Mouse (Mus musculus): Measurements from ENCODE around the gene Hcst. TPM values are rescaled to one million over a fixed set of nuclear protein-coding genes. Genes with fewer than 3 reads are reported as not detected.

The Hcst gene
- polyA plus RNA-seq, 1 experiment from 2014 or later: not detected

DNA sequence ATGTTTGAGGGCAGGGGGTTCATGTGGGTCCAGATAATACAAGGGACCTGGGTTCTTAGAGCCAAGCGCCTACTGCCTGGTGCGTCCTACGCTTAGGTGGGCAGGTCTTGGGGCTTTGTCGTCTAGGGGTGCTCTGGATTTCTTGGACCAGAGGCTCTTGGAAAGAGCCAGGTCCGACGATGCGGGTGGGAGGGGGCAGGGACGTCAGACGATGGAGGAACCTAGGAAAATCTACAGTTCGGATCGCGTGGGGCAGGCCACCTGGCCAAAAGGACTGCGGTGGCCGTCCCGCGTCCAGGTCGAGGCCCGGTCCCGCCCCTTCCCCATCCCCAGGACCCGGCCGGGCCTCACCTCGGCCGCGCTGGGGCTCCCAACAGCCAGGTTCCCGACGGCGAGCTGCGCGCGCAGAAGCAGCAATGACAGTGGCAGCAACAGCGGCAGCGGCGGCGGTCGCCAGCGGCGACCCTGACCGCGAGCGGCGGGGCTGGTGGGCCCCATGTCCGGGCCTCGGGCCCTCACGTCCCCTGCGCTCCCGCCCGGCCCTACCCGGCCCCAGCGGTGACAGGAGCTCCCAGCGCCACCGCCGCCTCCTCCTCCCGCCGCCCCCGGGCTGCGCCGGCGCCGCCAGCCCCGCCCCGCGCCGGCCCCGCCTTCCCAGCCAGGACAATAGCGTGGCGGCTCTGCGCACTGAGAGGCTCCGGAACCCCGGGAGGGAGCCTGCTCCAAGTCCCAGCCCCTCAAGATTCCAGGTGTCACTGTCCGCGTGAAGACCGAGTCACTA lies 25.5 kb upstream of the Hcst start, which contains the start of gene Aplp1:
TSS of gene Aplp1 (minus strand) at position 565 of the 781 bp plus-strand sequence.
- H3K4me1 ChIP-seq: peaks cover 40% of the 10 kb centered on the region
- H3K36me3 ChIP-seq: peaks cover 26% of the 10 kb centered on the region
- H3K27me3 ChIP-seq (ENCODE audit: low read depth, poor library complexity, severe bottlenecking): peaks cover 48% of the 10 kb centered on the region
- H3K9me3 ChIP-seq (replicated peaks): peaks cover 20% of the 10 kb centered on the region
- under 1% methylated on average over 67 of the region's 72 CpGs for WGBS
- peak within 1 kb of the TSS; percentile 92 for H3K27ac ChIP-seq (replicated peaks)
- H3K4me3 ChIP-seq: peak within 1 kb of the TSS; percentile 80
- DNase-seq (ENCODE audit: low spot score): peak; percentile 78

DNA sequence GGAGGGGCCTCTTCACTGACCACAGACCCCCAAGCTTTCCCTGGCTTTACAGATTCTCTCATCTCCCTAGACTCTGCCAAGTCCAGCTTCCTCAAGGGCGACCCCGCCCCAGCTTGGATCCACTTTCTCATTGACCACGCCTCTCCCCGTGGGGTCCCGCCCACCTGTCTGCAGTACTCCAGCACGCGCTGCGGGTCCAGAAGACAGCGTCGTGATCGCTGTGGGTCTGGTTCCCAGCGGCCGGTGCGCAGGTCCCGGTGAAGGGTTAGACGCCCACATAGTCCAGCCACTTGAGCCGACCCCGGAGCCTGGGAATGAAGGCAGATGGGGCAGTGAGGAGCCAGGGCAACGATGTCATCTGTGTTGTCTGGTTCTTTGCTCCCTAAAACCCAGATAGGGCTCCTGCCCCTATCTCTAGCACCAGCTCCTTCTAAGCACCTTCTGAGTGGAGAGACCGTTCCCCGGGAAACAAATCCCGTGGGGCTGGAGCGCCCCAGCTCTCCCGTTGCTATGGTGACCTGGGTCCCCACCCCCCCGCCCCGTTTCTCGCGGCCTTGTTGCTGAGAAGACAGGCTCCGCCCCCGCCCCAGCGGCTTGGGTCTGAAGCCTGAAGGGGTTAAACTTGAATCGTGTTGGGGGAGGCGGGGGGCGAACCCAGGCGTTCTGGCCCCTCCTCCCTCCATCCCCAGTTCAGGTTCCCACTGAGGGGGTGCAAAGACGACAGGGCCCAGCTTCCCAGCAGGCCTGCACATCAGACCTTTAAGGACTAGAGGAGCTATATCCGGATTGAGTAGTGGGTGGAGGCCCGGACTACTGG lies 24.7 kb upstream of the Hcst start:
- Histone ChIP-seq H3K4me3 (peak overlapping the region; percentile 80), H3K27me3 (ENCODE audit: low read depth, poor library complexity, severe bottlenecking) (peaks cover 49% of the 10 kb centered on the region), H3K9me3 (replicated peaks) (peaks cover 20% of the 10 kb centered on the region), H3K27ac (replicated peaks) (peak overlapping the region; percentile 92), H3K36me3 (peaks cover 34% of the 10 kb centered on the region), H3K4me1 (peaks cover 40% of the 10 kb centered on the region)
- under 1% methylated on average over 38 of the region's 38 CpGs for WGBS
- DNase-seq (ENCODE audit: low spot score): peak; percentile 89

DNA sequence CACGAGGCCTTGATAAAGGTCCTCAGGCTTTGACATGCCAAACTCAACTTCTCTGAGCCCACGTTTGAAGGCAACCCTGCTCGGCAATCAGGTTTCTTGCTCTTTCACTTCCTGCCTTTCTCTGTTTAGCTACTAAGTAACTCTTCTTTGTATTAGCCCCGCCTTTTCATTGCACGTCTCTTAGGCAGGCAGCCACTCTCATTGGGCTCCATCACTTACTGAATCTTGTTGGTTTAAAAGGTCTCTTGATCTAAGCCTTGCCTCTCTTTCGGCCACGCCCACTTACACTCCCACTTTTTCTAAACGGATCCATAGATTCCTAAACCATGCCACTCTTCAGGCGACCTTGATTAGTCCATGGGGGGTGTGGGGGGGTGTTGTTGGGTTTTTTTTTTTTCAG lies 24.0 kb upstream of the Hcst start:
- peaks cover 41% of the 10 kb centered on the region for H3K36me3 ChIP-seq
- WGBS: 23% methylated on average over 9 of the region's 9 CpGs
- peak overlapping the region; percentile 92; the same call in 1 of the 2 replicates for H3K27ac ChIP-seq (replicated peaks)
- DNase-seq (ENCODE audit: low spot score): no peak
- peaks cover 20% of the 10 kb centered on the region for H3K9me3 ChIP-seq (replicated peaks)
- H3K4me3 ChIP-seq: peak overlapping the region; percentile 80
- peaks cover 40% of the 10 kb centered on the region for H3K4me1 ChIP-seq
- H3K27me3 ChIP-seq (ENCODE audit: low read depth, poor library complexity, severe bottlenecking): peaks cover 55% of the 10 kb centered on the region

DNA sequence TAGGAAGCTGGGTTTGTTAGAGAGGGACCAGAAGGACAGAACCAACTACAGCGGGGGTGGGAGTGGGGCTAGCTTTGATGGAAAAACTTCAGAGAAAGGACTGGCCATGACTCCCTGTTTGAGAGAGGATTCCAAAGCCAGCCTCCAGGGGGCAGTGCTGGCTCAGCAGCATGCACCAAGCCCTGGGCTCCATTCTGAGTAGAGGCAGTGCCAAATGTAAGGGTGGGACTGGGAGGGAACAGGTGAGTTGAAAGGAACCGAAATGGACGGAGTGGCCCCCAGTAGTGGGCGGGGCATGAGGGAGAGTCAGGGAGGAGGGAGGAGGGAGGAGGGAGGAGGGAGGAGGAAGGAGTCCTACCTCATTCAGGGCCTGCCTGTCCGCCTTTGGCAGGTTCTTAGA lies 21.0 kb upstream of the Hcst start:
- peak; percentile 62 for DNase-seq (ENCODE audit: low spot score)
- Histone ChIP-seq H3K4me3 (no peak overlapping the region), H3K4me1 (peaks cover 35% of the 10 kb centered on the region), H3K27ac (replicated peaks) (no peak overlapping the region), H3K9me3 (replicated peaks) (no peaks in the 10 kb centered on the region), H3K36me3 (peaks cover 69% of the 10 kb centered on the region), H3K27me3 (ENCODE audit: low read depth, poor library complexity, severe bottlenecking) (peaks cover 66% of the 10 kb centered on the region)
- 24% methylated on average over 4 of the region's 5 CpGs for WGBS

DNA sequence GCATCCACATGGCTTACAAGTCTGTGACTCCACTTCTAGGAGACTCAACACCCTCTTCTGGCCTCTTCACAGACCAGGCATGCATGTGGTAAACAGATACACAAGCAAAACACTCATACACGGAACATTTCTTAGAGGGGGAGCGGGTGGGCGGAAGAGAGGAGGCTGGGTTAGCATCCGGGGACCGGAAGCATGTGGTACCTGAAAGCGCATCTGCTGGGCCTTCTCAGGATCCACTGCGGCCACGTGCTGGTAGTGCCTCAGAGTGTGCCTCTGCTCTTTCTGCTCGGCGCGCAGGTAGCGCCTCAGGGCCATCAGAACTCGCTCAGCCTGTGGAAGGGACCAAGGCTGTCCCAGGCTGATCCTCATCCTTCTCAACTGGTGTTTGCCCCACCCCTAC lies 20.1 kb upstream of the Hcst start:
- WGBS: 73% methylated on average over 13 of the region's 13 CpGs
- DNase-seq (ENCODE audit: low spot score): no peak
- Histone ChIP-seq H3K4me1 (peaks cover 25% of the 10 kb centered on the region), H3K27ac (replicated peaks) (no peak overlapping the region), H3K9me3 (replicated peaks) (no peaks in the 10 kb centered on the region), H3K36me3 (peaks cover 78% of the 10 kb centered on the region), H3K4me3 (no peak overlapping the region), H3K27me3 (ENCODE audit: low read depth, poor library complexity, severe bottlenecking) (peaks cover 68% of the 10 kb centered on the region)

DNA sequence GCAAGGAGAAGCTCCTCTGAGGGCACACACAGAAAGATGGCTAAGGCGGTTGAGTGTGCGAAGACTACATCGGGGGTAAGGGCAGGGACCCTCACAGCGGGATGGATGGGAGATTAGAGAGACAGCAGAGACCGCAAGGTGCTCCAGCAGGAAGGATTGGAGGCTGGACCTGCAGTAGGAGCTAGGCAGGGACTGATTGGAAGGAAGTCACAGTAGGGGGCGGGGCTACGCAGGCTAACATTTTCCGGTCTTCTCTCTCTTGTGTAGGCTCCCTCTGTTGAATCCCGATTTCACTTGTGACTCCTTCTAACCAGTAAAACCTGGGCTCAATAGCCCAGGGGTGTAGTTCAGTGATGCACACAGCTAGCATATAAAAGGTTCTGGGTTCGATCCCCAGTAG lies 17.2 kb upstream of the Hcst start:
- no peak for DNase-seq (ENCODE audit: low spot score)
- H3K36me3 ChIP-seq: peaks cover 64% of the 10 kb centered on the region
- no peaks in the 10 kb centered on the region for H3K9me3 ChIP-seq (replicated peaks)
- H3K27ac ChIP-seq (replicated peaks): no peak overlapping the region
- no peak overlapping the region for H3K4me3 ChIP-seq
- H3K27me3 ChIP-seq (ENCODE audit: low read depth, poor library complexity, severe bottlenecking): peaks cover 44% of the 10 kb centered on the region
- no peaks in the 10 kb centered on the region for H3K4me1 ChIP-seq
- WGBS: 16% methylated on average over 10 of the region's 10 CpGs

DNA sequence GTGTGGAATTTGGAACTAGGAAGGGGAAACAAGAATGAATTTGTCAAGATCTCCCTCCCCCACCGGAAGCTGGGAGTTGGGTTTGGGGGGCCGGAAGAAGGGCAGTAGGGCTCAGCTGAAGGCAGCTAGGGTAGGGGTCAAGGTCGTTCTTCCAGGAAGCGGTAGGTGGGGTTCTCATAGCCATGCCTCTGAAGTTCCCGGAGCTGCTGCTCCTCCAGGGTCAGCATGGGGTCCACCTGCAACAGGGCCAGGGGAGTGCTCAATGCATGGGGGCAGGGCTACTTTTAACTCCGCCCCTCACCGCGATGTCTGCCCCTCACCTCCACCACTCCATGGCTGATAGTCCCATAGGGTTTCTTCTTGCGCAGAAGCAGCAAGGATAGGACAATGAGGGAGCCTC lies 15.5 kb upstream of the Hcst start:
- Histone ChIP-seq H3K4me3 (no peak overlapping the region), H3K9me3 (replicated peaks) (no peaks in the 10 kb centered on the region), H3K27me3 (ENCODE audit: low read depth, poor library complexity, severe bottlenecking) (peaks cover 41% of the 10 kb centered on the region), H3K27ac (replicated peaks) (no peak overlapping the region), H3K4me1 (no peaks in the 10 kb centered on the region), H3K36me3 (peaks cover 53% of the 10 kb centered on the region)
- no peak for DNase-seq (ENCODE audit: low spot score)
- 42% methylated on average over 9 of the region's 9 CpGs for WGBS

DNA sequence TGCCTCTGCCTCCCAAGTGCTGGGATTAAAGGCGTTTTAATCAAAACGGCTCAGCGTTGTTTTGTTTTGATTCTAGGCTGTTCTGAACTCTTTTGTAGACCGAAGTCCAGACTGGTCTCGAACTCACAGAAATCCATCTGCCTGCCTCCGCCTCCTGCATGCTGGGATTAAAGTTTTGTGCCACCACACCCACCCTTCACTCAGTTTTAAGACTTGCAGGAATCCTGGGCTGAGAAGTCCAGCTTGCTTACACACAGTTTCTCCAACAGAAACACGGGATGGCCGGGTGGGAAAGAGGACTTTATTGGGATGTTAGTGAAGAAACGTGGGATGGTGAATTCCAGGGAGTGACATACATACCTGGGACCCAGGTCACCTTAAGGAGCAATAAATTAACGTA lies 15.0 kb upstream of the Hcst start:
- Histone ChIP-seq H3K4me1 (no peaks in the 10 kb centered on the region), H3K27ac (replicated peaks) (no peak overlapping the region), H3K9me3 (replicated peaks) (no peaks in the 10 kb centered on the region), H3K36me3 (peaks cover 48% of the 10 kb centered on the region), H3K27me3 (ENCODE audit: low read depth, poor library complexity, severe bottlenecking) (peaks cover 36% of the 10 kb centered on the region), H3K4me3 (no peak overlapping the region)
- DNase-seq (ENCODE audit: low spot score): no peak
- 72% methylated on average over 10 of the region's 10 CpGs for WGBS

DNA sequence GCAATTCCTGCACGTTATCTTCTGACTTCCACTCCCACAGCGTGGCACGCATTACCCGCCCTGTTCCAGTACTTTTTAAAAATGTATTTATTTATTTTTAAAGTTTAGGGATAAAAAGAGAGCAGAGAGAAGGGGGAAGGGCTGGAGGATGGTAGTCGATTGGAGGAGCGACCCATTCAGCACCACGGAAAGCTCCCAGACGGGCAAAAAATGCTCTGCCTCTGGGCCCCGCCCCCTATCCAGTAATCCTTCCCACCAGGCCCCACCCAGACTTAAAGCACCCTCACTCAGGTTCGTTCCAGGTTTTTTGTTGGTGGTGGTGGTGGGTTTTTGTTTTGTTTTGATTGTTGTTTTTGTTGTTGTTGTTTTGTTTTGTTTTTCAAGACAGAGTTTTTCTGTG lies 14.6 kb upstream of the Hcst start:
- Histone ChIP-seq H3K27ac (replicated peaks) (no peak overlapping the region), H3K27me3 (ENCODE audit: low read depth, poor library complexity, severe bottlenecking) (peaks cover 33% of the 10 kb centered on the region), H3K36me3 (peaks cover 44% of the 10 kb centered on the region), H3K4me1 (no peaks in the 10 kb centered on the region), H3K4me3 (no peak overlapping the region), H3K9me3 (replicated peaks) (no peaks in the 10 kb centered on the region)
- 3% methylated on average over 10 of the region's 10 CpGs for WGBS
- DNase-seq (ENCODE audit: low spot score): no peak

DNA sequence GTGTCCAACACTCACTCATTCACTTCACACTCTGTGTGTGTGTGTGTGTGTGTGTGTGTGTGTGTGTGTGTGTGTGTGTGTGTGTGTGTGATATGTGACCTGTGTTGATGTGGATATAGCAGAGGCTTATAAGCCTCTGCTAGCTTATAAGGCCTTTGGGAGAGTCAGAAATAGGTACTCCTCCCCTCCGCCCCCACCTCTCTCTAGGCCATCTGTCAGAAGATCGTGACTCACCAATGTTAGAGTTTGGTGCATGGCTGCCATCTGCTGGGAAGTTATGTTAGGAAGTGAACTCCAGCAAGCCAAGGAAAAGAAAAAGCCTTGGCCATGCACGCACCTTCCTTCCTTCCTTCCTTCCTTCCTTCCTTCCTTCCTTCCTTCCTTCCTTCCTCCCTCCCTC lies 12.1 kb upstream of the Hcst start:
- Histone ChIP-seq H3K27me3 (ENCODE audit: low read depth, poor library complexity, severe bottlenecking) (peaks cover 18% of the 10 kb centered on the region), H3K27ac (replicated peaks) (no peak overlapping the region), H3K4me1 (no peaks in the 10 kb centered on the region), H3K4me3 (no peak overlapping the region), H3K36me3 (peaks cover 28% of the 10 kb centered on the region), H3K9me3 (replicated peaks) (no peaks in the 10 kb centered on the region)
- WGBS: 16% methylated on average over 3 of the region's 3 CpGs
- DNase-seq (ENCODE audit: low spot score): peak; percentile 45

DNA sequence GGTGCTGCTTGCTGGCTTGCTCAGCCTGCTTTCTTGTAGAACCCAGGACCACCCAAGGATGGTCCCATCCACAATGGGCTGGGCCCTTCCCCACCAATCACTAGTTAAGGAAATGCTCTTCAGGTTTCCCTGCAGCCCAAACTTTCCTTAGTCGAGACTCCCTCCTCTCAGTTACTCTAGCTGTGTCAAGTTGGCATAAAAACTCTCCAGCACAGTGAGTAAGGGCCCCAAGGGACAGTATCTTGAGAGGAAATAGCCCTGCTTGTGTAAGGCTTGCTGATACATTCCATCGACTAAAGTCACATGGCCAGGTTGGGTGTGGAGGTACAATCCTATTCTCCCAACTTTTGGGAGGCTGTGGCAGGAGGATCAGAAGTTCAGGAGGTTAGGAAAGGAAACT lies 10.5 kb upstream of the Hcst start:
- no peak for DNase-seq (ENCODE audit: low spot score)
- peaks cover 2% of the 10 kb centered on the region for H3K27me3 ChIP-seq (ENCODE audit: low read depth, poor library complexity, severe bottlenecking)
- 67% methylated on average over 2 of the region's 2 CpGs for WGBS
- no peaks in the 10 kb centered on the region for H3K9me3 ChIP-seq (replicated peaks)
- no peak overlapping the region for H3K27ac ChIP-seq (replicated peaks)
- H3K36me3 ChIP-seq: peaks cover 24% of the 10 kb centered on the region
- no peaks in the 10 kb centered on the region for H3K4me1 ChIP-seq
- H3K4me3 ChIP-seq: no peak overlapping the region

DNA sequence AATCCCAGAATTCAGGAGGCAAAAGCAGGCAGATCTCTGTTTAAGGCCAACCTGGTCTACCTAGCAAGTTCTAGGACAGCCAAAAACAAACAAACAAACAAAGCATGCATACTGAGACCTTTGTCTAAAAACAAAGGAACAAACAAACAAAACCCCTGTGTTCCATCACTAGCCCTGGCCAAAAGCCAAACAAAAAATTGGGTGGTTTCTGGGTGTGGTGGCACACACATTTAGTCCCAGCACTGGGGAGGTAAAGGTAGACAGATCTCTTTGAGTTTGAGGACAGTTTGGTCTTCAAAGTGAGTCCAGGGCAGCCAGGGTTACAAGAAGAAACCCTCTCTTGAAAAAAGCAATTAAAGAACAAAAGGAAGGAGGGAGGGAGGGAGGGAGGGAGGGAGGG lies 9.7 kb upstream of the Hcst start:
- DNase-seq (ENCODE audit: low spot score): no peak
- Histone ChIP-seq H3K4me1 (no peaks in the 10 kb centered on the region), H3K27me3 (ENCODE audit: low read depth, poor library complexity, severe bottlenecking) (0 out of 2 replicates have a peak, but pooled peaks cover under 1% of the 10 kb centered on the region), H3K27ac (replicated peaks) (no peak overlapping the region), H3K4me3 (no peak overlapping the region), H3K36me3 (peaks cover 21% of the 10 kb centered on the region), H3K9me3 (replicated peaks) (no peaks in the 10 kb centered on the region)
